14 mouse cellular contexts compared by ENCODE assay signal in genomic region chr5:149048961-149049360, GRCm38 (mm10). TPM values are rescaled to one million over a fixed set of nuclear protein-coding genes. Genes with fewer than 3 reads are reported as not detected.
DNase-seq lines count a peak whose midpoint lies in the region; ATAC-seq and TF ChIP-seq lines count a peak whose summit lies in the region.
"Had no signal": no experiment of that assay in that cellular context is flagged by ENCODE, and none has a peak within 500 bp of the region (broad histone marks: within the 10 kb centered on the region; RNA-seq: fewer than 3 reads in every experiment).

No protein-coding gene starts in this region.

- no peak overlapping the region for H3K27ac ChIP-seq in cerebellum, adult 2 months (ENCODE audit: insufficient read depth, low read length)
- H3K27ac ChIP-seq in kidney, adult 2 months (ENCODE audit: insufficient read depth, low read depth, low read length): no peak overlapping the region
- no peak overlapping the region for H3K27ac ChIP-seq in midbrain, postnatal 0 days (ENCODE audit: low read depth, low read length)
- H3K27ac ChIP-seq in midbrain, embryonic 16.5 days (ENCODE audit: low read length): no peak overlapping the region
- H3K27ac ChIP-seq: forebrain, embryonic 10.5 days; liver, embryonic 14.5 days had no signal

- H3K4me3 ChIP-seq in cerebellum, adult 2 months (replicated peaks; ENCODE audit: insufficient read depth, low read depth, low read length): no peak overlapping the region
- H3K4me3 ChIP-seq in kidney, adult 2 months (ENCODE audit: insufficient read depth, low read depth, low read length): no peak overlapping the region
- H3K4me3 ChIP-seq in midbrain, postnatal 0 days (ENCODE audit: low read depth, low read length): no peak overlapping the region
- H3K4me3 ChIP-seq in midbrain, embryonic 16.5 days (ENCODE audit: low read depth, low read length): no peak overlapping the region
- H3K4me3 ChIP-seq: megakaryocyte, embryonic 14.5 days had no signal

- WGBS in cerebellum, adult 2 months: 85% methylated on average over 1 of the region's 1 CpGs
- WGBS in kidney, adult 2 months: 81% methylated on average over 1 of the region's 1 CpGs
- WGBS in midbrain, postnatal 0 days: 94% methylated on average over 1 of the region's 1 CpGs
- WGBS in midbrain, embryonic 16.5 days: 86% methylated on average over 1 of the region's 1 CpGs

- peak in 1 of 2 experiments; percentile 24 for DNase-seq in cerebellum, adult 2 months
- DNase-seq in cerebellum, adult 9-10 months: no peak
- peak; percentile 55 for DNase-seq in kidney, adult 2 months
- no peak for DNase-seq in kidney, postnatal 4 days
- DNase-seq in midbrain, postnatal 0 days (ENCODE audit: low spot score): peak; percentile 47
- DNase-seq in ovary, postnatal 10 days (ENCODE audit: low spot score): no peak
- DNase-seq: adrenal gland, postnatal 14 days; cerebellum, adult 11 months; gastrocnemius, postnatal 36 days had no signal

- H3K27me3 ChIP-seq in cerebellum, adult 2 months (ENCODE audit: control insufficient read depth, insufficient read depth, low read length): no peaks in the 10 kb centered on the region
- no peaks in the 10 kb centered on the region for H3K27me3 ChIP-seq in kidney, adult 2 months (replicated peaks; ENCODE audit: control insufficient read depth, insufficient read depth, low read length)
- H3K27me3 ChIP-seq in midbrain, postnatal 0 days (ENCODE audit: insufficient read depth, low read length): no peaks in the 10 kb centered on the region
- no peaks in the 10 kb centered on the region for H3K27me3 ChIP-seq in midbrain, embryonic 16.5 days (ENCODE audit: control insufficient read depth, insufficient read depth, low read depth, low read length)
- H3K27me3 ChIP-seq: megakaryocyte, embryonic 14.5 days had no signal

- peak; percentile 27; the same call in 1 of the 2 replicates for TF ChIP-seq CTCF in cerebellum, adult 2 months (IDR thresholded peaks at IDR 0.05; ENCODE audit: borderline replicate concordance, insufficient read depth, low read depth, low read length)
- no peak for TF ChIP-seq CTCF in kidney, adult 2 months (conservative IDR thresholded peaks at IDR 0.05; ENCODE audit: insufficient read depth, insufficient read length, low read depth, low read length)
- TF ChIP-seq CTCF in midbrain, postnatal 0 days (IDR thresholded peaks at IDR 0.05): peak; percentile 66

- ATAC-seq in midbrain, postnatal 0 days (ENCODE audit: low FRiP score): no peak
- no peak for ATAC-seq in midbrain, embryonic 16.5 days
- peak; percentile 10 for ATAC-seq in inflammation-experienced regulatory T-cells, adult 6 months

- TF ChIP-seq POLR2A in cerebellum, adult 2 months (IDR thresholded peaks at IDR 0.05; ENCODE audit: borderline replicate concordance, insufficient read depth, low read length): no peak
- no peak for TF ChIP-seq POLR2A in kidney, adult 2 months (IDR thresholded peaks at IDR 0.05; ENCODE audit: low read depth, low read length)

- no peaks in the 10 kb centered on the region for H3K9me3 ChIP-seq in midbrain, postnatal 0 days (ENCODE audit: low read length)
- H3K9me3 ChIP-seq in midbrain, embryonic 16.5 days (replicated peaks; ENCODE audit: control insufficient read depth, low read length, poor library complexity, severe bottlenecking): no peaks in the 10 kb centered on the region
- H3K9me3 ChIP-seq: forebrain, embryonic 10.5 days; megakaryocyte, embryonic 14.5 days had no signal

- H3K36me3 ChIP-seq in kidney, adult 2 months (ENCODE audit: control insufficient read depth, insufficient read depth, low read length): peaks cover 4% of the 10 kb centered on the region; the same call in 1 of the 2 replicates
- peaks cover 11% of the 10 kb centered on the region; the same call in 1 of the 2 replicates for H3K36me3 ChIP-seq in midbrain, postnatal 0 days (ENCODE audit: insufficient read depth, low read length)
- peaks cover 4% of the 10 kb centered on the region; the same call in 1 of the 2 replicates for H3K36me3 ChIP-seq in midbrain, embryonic 16.5 days (ENCODE audit: control insufficient read depth, insufficient read depth, low read length)

- no peaks in the 10 kb centered on the region for H3K4me1 ChIP-seq in cerebellum, adult 2 months (ENCODE audit: control insufficient read depth, insufficient read depth, low read length)
- peaks cover 2% of the 10 kb centered on the region; the same call in 1 of the 2 replicates for H3K4me1 ChIP-seq in kidney, adult 2 months (ENCODE audit: control insufficient read depth, insufficient read depth, low read length)
- no peaks in the 10 kb centered on the region for H3K4me1 ChIP-seq in midbrain, postnatal 0 days (ENCODE audit: insufficient read depth, low read length)
- peaks cover 18% of the 10 kb centered on the region for H3K4me1 ChIP-seq in midbrain, embryonic 16.5 days (ENCODE audit: control insufficient read depth, insufficient read depth, low read length)

- no peak overlapping the region for H3K4me2 ChIP-seq in midbrain, postnatal 0 days (ENCODE audit: low read depth, low read length, poor library complexity, severe bottlenecking)
- no peak overlapping the region for H3K4me2 ChIP-seq in midbrain, embryonic 16.5 days (ENCODE audit: low read length)

- H3K9ac ChIP-seq in midbrain, postnatal 0 days (replicated peaks; ENCODE audit: low read length, poor library complexity, severe bottlenecking): no peak overlapping the region
- H3K9ac ChIP-seq in midbrain, embryonic 16.5 days (ENCODE audit: low read depth, low read length): no peak overlapping the region
- H3K9ac ChIP-seq: liver, embryonic 14.5 days had no signal

RNA-seq across cellular contexts. Expression of gene Gm42791, which starts 54.0 kb away (rescaled TPM):
- not detected in 2 replicates for polyA plus RNA-seq in cerebellum, adult 2 months (2012; rRNA removed)
- polyA plus RNA-seq in kidney, adult 2 months (2012; rRNA removed): not detected in 2 replicates
- not detected in 2 replicates for total RNA-seq in midbrain, postnatal 0 days (2014; rRNA removed)
- polyA plus RNA-seq in midbrain, postnatal 0 days (2015; fragmentation: Nextera tagmentation; extraction: Ambion mirVana): 2.1 and 3.1 TPM in 2 replicates
- 5.7 and 6.7 TPM in 2 replicates for polyA plus RNA-seq in midbrain, embryonic 16.5 days (2015; fragmentation: Nextera tagmentation; extraction: Ambion mirVana)
- polyA plus RNA-seq in inflammation-experienced regulatory T-cells, adult 6 months (2017; shearing (Covaris generic)): not detected
- polyA plus RNA-seq: liver, embryonic 14.5 days had no signal

Comparison
In these comparisons a context has a peak if more than half of its experiments do, and no peak if none do; other contexts are left out.
1. DNase-seq: peak in kidney, adult 2 months (single experiment) and midbrain, postnatal 0 days (single experiment); none in cerebellum, adult 9-10 months (single experiment), kidney, postnatal 4 days (0 of 2) and ovary, postnatal 10 days (single experiment).